Comparison of ENCODE assay signal across 21 mouse cellular contexts in genomic region chr13:24131319-24131718, GRCm38 (mm10).
DNase-seq lines count a peak whose midpoint lies in the region; ATAC-seq lines count a peak whose summit lies in the region.
"Had no signal": no experiment of that assay in that cellular context is flagged by ENCODE, and none has a peak within 500 bp of the region (broad histone marks: within the 10 kb centered on the region; RNA-seq: fewer than 3 reads in every experiment).

No protein-coding gene starts in this region.

- no peak overlapping the region for H3K9ac ChIP-seq in heart, embryonic 12.5 days
- H3K9ac ChIP-seq: embryonic facial prominence, embryonic 13.5 days; embryonic facial prominence, embryonic 15.5 days; forebrain, embryonic 12.5 days had no signal

- peak; percentile 71 for DNase-seq in heart, embryonic 10.5 days (ENCODE audit: low spot score)
- no peak for DNase-seq in heart, postnatal 36 days
- no peak for DNase-seq in heart, postnatal 25 days (ENCODE audit: low spot score)
- DNase-seq: adrenal gland, adult 2 months; adrenal gland, postnatal 10 days; adrenal gland, postnatal 25 days; cerebellum, adult 11 months; cerebellum, adult 18-20 months; cerebellum, adult 8-10 months; cerebellum, adult 9-11 months; cerebellum, postnatal 14 days; cerebellum, postnatal 36 days; embryo, embryonic 11 days had no signal

- no peaks in the 10 kb centered on the region for H3K9me3 ChIP-seq in heart, embryonic 10.5 days
- no peaks in the 10 kb centered on the region for H3K9me3 ChIP-seq in heart, embryonic 12.5 days (replicated peaks)
- H3K9me3 ChIP-seq: embryonic facial prominence, embryonic 13.5 days; embryonic facial prominence, embryonic 15.5 days; forebrain, embryonic 10.5 days; forebrain, embryonic 12.5 days had no signal

- H3K36me3 ChIP-seq in heart, embryonic 10.5 days, result no peaks in the 10 kb centered on the region
- no peaks in the 10 kb centered on the region for H3K36me3 ChIP-seq in heart, embryonic 12.5 days
- H3K36me3 ChIP-seq: embryonic facial prominence, embryonic 13.5 days; embryonic facial prominence, embryonic 15.5 days; forebrain, embryonic 10.5 days; forebrain, embryonic 12.5 days had no signal

- H3K4me2 ChIP-seq in heart, embryonic 12.5 days, result no peak overlapping the region
- H3K4me2 ChIP-seq: embryonic facial prominence, embryonic 13.5 days; embryonic facial prominence, embryonic 15.5 days; forebrain, embryonic 12.5 days had no signal

- no peak overlapping the region for H3K4me3 ChIP-seq in heart, embryonic 10.5 days
- no peak overlapping the region for H3K4me3 ChIP-seq in heart, embryonic 12.5 days
- H3K4me3 ChIP-seq: embryonic facial prominence, embryonic 13.5 days; embryonic facial prominence, embryonic 15.5 days; erythroblast, embryonic 14.5 days; forebrain, embryonic 10.5 days; forebrain, embryonic 12.5 days had no signal

- peaks cover 62% of the 10 kb centered on the region for H3K27me3 ChIP-seq in heart, embryonic 10.5 days (ENCODE audit: insufficient read depth, poor library complexity, severe bottlenecking)
- H3K27me3 ChIP-seq in heart, embryonic 12.5 days (replicated peaks), result peaks cover 54% of the 10 kb centered on the region
- H3K27me3 ChIP-seq: embryonic facial prominence, embryonic 13.5 days; embryonic facial prominence, embryonic 15.5 days; forebrain, embryonic 12.5 days had no signal

- no peak overlapping the region for H3K27ac ChIP-seq in heart, embryonic 10.5 days
- no peak overlapping the region for H3K27ac ChIP-seq in heart, embryonic 12.5 days (ENCODE audit: poor library complexity, severe bottlenecking)
- H3K27ac ChIP-seq: embryonic facial prominence, embryonic 13.5 days; embryonic facial prominence, embryonic 15.5 days; forebrain, embryonic 10.5 days; forebrain, embryonic 12.5 days had no signal

- peak; percentile 72; the same call in 1 of the 2 replicates for ATAC-seq in heart, embryonic 12.5 days (ENCODE audit: insufficient number of reproducible peaks, low FRiP score)
- ATAC-seq: forebrain, embryonic 14.5 days; forebrain, embryonic 16.5 days had no signal

- H3K4me1 ChIP-seq in heart, embryonic 10.5 days, result peaks cover 15% of the 10 kb centered on the region; the same call in 1 of the 2 replicates
- H3K4me1 ChIP-seq in heart, embryonic 12.5 days (replicated peaks), result peaks cover 6% of the 10 kb centered on the region; the same call in 1 of the 2 replicates

- intact Hi-C loops in heart, postnatal 36 days (cut with DNase I), result no loop called here
- intact Hi-C loops in heart, postnatal 25 days (cut with DNase I), result no loop called here

- 76% methylated on average over 5 of the region's 5 CpGs for WGBS in heart, embryonic 10.5 days
- 78% methylated on average over 5 of the region's 5 CpGs for WGBS in heart, embryonic 12.5 days
